Mouse (Mus musculus): ENCODE measurements around the gene Gm21970. TPM values are rescaled to one million over a fixed set of nuclear protein-coding genes. Genes with fewer than 3 reads are reported as not detected.

Gene Gm21970
- 0.45 TPM in 1 of 2 replicates, not detected in the other for polyA plus RNA-seq (2014; fragmentation: Nextera tagmentation; extraction: Ambion mirVana)

DNA sequence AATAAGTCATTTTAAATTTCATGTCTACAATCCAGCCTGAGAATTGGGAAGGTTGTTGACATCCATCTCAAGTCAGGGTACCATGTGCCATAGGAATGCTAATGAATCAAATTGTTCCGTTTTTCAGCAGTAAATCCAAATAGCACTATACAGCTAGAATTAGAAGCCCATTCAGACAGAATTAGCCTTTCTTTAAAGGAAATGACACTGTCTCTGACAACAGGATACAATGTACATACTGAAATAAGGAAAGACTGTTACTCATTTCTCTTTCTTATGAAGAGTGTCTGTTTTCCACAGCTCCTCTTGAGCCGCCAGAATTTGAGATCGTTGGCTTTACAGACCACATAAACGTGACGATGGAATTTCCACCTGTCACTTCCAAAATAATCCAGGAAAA is at the start of gene Gm21970:
TSS of gene Gm21970 (plus strand) at position 301 of the 400 bp plus-strand sequence.
- H3K4me1 ChIP-seq (replicated peaks; ENCODE audit: control insufficient read depth, insufficient read depth, low read length), result no peaks in the 10 kb centered on the region
- no peak for DNase-seq (ENCODE audit: low spot score)
- no peak within 1 kb of the TSS for H3K9ac ChIP-seq (ENCODE audit: low read length)
- ATAC-seq (replicated peaks; ENCODE audit: low FRiP score, low TSS enrichment, low read depth), result no peak
- WGBS, result 82% methylated on average over 5 of the region's 5 CpGs
- H3K4me2 ChIP-seq (ENCODE audit: low read length), result no peak within 1 kb of the TSS
- no peaks in the 10 kb centered on the region; the same call in 1 of the 2 replicates for H3K9me3 ChIP-seq (ENCODE audit: control insufficient read depth, low read length)
- H3K4me3 ChIP-seq (ENCODE audit: low read depth, low read length), result no peak within 1 kb of the TSS
- no peak within 1 kb of the TSS for H3K27ac ChIP-seq (ENCODE audit: low read depth)
- peaks cover 65% of the 10 kb centered on the region for H3K36me3 ChIP-seq (ENCODE audit: control insufficient read depth, insufficient read depth, low read length)
- no peaks in the 10 kb centered on the region for H3K27me3 ChIP-seq (replicated peaks; ENCODE audit: control insufficient read depth, insufficient read depth, low read length)

DNA sequence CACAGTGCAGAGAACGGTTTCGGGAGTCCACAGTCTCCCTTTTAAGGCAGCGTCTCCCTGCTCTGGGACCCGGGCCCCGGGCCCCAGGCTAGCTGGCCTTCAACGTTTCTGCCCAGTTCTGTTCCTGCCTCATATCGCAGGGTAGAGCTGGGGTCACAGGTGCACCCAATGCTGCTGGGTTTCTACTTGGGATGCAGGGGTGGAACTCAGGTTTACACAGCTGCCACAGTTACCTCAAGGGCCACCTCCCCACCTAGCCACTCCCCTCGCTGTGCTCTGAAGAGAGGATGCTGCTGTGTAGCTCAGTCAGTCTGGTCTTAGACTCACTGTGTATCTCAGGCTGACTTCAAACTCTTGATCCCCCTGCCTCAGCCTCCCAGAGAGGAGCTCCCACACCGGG is 45.0 kb upstream of the Gm21970 start:
- Histone ChIP-seq H3K4me2 (ENCODE audit: low read length) (no peak overlapping the region), H3K4me3 (ENCODE audit: low read depth, low read length) (no peak overlapping the region), H3K4me1 (replicated peaks; ENCODE audit: control insufficient read depth, insufficient read depth, low read length) (no peaks in the 10 kb centered on the region), H3K27ac (ENCODE audit: low read depth) (no peak overlapping the region), H3K36me3 (ENCODE audit: control insufficient read depth, insufficient read depth, low read length) (no peaks in the 10 kb centered on the region), H3K27me3 (replicated peaks; ENCODE audit: control insufficient read depth, insufficient read depth, low read length) (peaks cover 12% of the 10 kb centered on the region), H3K9ac (ENCODE audit: low read length) (no peak overlapping the region), H3K9me3 (ENCODE audit: control insufficient read depth, low read length) (no peaks in the 10 kb centered on the region)
- 70% methylated on average over 9 of the region's 9 CpGs for WGBS
- no peak for DNase-seq (ENCODE audit: low spot score)
- no peak for ATAC-seq (replicated peaks; ENCODE audit: low FRiP score, low TSS enrichment, low read depth)

DNA sequence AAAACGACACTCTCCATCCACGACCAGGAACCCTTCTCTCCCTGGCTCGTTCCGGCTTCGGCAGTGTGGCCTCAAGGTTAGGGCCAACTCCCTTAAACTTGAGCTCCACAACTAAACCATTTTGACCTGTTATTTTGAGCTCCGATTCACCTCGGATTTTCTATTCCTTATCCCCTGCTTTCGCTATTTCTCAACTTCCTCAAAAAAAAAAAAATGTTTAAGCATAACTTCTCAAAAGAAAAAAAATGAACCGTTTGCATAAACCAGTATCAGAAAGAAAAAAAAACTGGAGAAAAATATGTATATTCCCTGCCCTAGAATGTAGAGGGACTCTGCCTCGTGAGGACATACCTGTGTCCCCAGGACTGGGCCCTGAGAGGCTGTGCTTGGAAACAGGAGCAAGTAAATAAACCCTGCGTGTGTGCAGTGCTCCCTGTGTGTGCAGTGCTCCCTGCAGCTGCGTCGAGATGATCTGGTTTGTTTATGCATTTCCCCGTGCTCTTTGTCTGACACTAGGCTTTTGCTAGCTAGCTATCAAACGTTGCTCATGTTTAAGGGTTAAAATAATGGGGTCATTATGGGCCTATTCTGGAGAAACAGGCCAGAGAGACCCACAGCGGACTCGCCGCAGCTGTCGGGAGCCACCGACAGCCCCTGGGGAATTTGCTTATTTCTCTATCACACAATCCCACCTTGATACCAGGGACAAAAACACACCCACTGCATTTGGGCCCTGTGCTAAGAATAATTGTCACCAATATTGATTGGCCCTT is 43.8 kb upstream of the Gm21970 start:
- WGBS, result 60% methylated on average over 20 of the region's 20 CpGs
- Histone ChIP-seq H3K4me3 (ENCODE audit: low read depth, low read length) (no peak overlapping the region), H3K9me3 (ENCODE audit: control insufficient read depth, low read length) (no peaks in the 10 kb centered on the region), H3K27ac (ENCODE audit: low read depth) (no peak overlapping the region), H3K4me2 (ENCODE audit: low read length) (no peak overlapping the region), H3K9ac (ENCODE audit: low read length) (no peak overlapping the region), H3K27me3 (replicated peaks; ENCODE audit: control insufficient read depth, insufficient read depth, low read length) (peaks cover 13% of the 10 kb centered on the region), H3K4me1 (replicated peaks; ENCODE audit: control insufficient read depth, insufficient read depth, low read length) (no peaks in the 10 kb centered on the region), H3K36me3 (ENCODE audit: control insufficient read depth, insufficient read depth, low read length) (no peaks in the 10 kb centered on the region)
- DNase-seq (ENCODE audit: low spot score), result no peak
- ATAC-seq (replicated peaks; ENCODE audit: low FRiP score, low TSS enrichment, low read depth), result no peak

DNA sequence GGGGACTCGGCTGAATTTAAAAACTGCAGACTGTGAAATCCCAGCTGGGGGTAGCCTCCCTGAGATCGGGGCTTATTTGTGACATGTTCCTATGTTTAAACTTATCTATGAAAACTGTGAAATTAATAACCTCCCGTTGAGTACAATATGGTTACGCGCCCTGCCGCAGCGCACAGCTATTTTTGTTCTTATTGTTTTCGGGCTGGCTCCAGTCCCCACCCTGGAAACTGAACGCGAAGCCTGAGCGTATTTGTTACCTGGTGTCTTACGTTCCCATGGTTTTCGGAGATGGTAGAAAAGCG is 43.3 kb upstream of the Gm21970 start:
- H3K27me3 ChIP-seq (replicated peaks; ENCODE audit: control insufficient read depth, insufficient read depth, low read length), result peaks cover 16% of the 10 kb centered on the region
- H3K36me3 ChIP-seq (ENCODE audit: control insufficient read depth, insufficient read depth, low read length), result no peaks in the 10 kb centered on the region
- no peak overlapping the region for H3K27ac ChIP-seq (ENCODE audit: low read depth)
- H3K4me1 ChIP-seq (replicated peaks; ENCODE audit: control insufficient read depth, insufficient read depth, low read length), result no peaks in the 10 kb centered on the region
- no peak for DNase-seq (ENCODE audit: low spot score)
- H3K4me3 ChIP-seq (ENCODE audit: low read depth, low read length), result no peak overlapping the region
- H3K9ac ChIP-seq (ENCODE audit: low read length), result no peak overlapping the region
- H3K4me2 ChIP-seq (ENCODE audit: low read length), result no peak overlapping the region
- no peaks in the 10 kb centered on the region for H3K9me3 ChIP-seq (ENCODE audit: control insufficient read depth, low read length)
- no peak for ATAC-seq (replicated peaks; ENCODE audit: low FRiP score, low TSS enrichment, low read depth)
- WGBS, result 76% methylated on average over 14 of the region's 14 CpGs

DNA sequence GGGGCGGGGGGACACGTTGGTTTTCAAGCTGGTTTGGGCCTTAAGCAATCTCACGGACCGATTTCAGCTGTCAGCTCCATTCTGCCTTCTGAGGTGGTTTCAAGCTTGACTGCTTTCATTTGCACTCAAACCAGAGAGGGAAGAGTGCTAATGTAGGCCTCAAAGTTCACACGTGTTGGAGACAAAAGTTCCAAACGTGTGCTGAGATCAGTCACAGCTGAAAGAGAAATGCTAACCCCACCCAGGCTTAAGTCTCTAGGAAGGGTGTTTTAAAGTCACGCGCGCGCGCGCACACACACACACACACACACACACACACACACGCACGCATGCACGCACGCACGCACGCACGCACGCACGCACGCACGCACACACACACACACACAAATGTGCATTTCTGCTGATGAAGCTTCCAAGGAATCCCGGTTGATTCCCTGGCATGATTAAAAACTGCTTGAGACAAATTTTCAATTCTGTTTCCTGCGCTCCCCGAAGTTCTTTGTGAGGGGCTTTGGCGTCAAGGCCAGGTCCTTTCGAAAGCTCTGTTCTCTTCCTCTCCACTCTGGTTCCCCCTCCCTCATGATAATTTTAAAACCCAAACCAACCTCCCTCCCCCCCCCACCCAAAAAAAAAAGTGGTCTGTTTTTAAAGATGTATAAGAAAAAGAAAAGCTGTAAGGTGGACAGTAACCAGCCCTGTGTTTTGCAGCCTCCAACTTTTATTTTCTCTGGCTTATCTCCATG is 42.8 kb upstream of the Gm21970 start:
- 71% methylated on average over 28 of the region's 28 CpGs for WGBS
- Histone ChIP-seq H3K27ac (ENCODE audit: low read depth) (no peak overlapping the region), H3K9me3 (ENCODE audit: control insufficient read depth, low read length) (no peaks in the 10 kb centered on the region), H3K9ac (ENCODE audit: low read length) (no peak overlapping the region), H3K4me1 (replicated peaks; ENCODE audit: control insufficient read depth, insufficient read depth, low read length) (no peaks in the 10 kb centered on the region), H3K4me2 (ENCODE audit: low read length) (no peak overlapping the region), H3K36me3 (ENCODE audit: control insufficient read depth, insufficient read depth, low read length) (no peaks in the 10 kb centered on the region), H3K27me3 (replicated peaks; ENCODE audit: control insufficient read depth, insufficient read depth, low read length) (peaks cover 22% of the 10 kb centered on the region), H3K4me3 (ENCODE audit: low read depth, low read length) (no peak overlapping the region)
- no peak for DNase-seq (ENCODE audit: low spot score)
- no peak for ATAC-seq (replicated peaks; ENCODE audit: low FRiP score, low TSS enrichment, low read depth)

DNA sequence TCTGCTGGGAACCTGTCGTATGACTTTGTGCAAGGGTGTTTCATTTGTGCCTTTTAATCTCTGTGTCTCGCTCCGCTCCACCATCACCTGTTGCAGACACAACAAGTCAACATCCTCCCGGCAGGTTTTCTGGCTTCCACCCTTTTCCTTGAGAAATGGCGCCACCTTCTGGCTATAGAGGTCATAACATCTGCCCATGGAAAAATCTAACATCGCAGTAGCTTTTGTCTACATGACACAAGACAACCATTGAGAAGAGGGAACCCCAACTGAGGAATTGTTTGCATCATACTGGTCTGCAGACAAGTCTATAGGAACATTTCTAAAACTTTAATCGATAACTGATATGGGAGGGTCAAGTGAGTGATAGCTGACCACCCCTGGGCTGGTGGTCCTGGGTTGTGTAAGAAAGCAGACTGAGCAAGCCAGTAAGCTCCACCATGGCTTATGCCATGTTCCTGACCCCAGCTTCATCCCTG is 39.4 kb upstream of the Gm21970 start:
- Histone ChIP-seq H3K4me3 (ENCODE audit: low read depth, low read length) (no peak overlapping the region), H3K9me3 (ENCODE audit: control insufficient read depth, low read length) (no peaks in the 10 kb centered on the region), H3K9ac (ENCODE audit: low read length) (no peak overlapping the region), H3K27me3 (replicated peaks; ENCODE audit: control insufficient read depth, insufficient read depth, low read length) (peaks cover 31% of the 10 kb centered on the region), H3K36me3 (ENCODE audit: control insufficient read depth, insufficient read depth, low read length) (no peaks in the 10 kb centered on the region), H3K4me2 (ENCODE audit: low read length) (no peak overlapping the region), H3K27ac (ENCODE audit: low read depth) (no peak overlapping the region), H3K4me1 (replicated peaks; ENCODE audit: control insufficient read depth, insufficient read depth, low read length) (no peaks in the 10 kb centered on the region)
- DNase-seq (ENCODE audit: low spot score) (peak; percentile 90), ATAC-seq (replicated peaks; ENCODE audit: low FRiP score, low TSS enrichment, low read depth) (no peak)
- WGBS, result 3% methylated on average over 7 of the region's 7 CpGs

DNA sequence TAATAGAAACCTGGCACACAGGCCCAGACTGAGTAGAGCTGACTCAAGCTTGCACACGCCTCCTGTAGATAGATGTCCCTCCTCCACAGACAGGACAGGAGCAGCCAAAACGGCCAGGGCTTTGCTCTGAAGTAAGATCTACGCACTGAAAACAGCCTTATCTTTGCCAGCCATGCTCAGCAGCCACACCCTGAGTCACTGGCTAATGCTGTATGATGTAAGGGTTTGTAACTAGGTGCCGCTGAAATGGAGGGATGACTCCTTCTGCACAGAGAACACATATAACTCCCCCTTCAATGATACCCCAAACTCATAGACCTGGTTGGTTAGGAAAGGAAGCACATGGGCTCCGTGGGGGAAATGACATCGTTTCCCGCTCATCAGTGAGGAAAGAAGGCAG is 38.8 kb upstream of the Gm21970 start:
- Histone ChIP-seq H3K9me3 (ENCODE audit: control insufficient read depth, low read length) (no peaks in the 10 kb centered on the region), H3K9ac (ENCODE audit: low read length) (no peak overlapping the region), H3K4me2 (ENCODE audit: low read length) (no peak overlapping the region), H3K36me3 (ENCODE audit: control insufficient read depth, insufficient read depth, low read length) (no peaks in the 10 kb centered on the region), H3K4me3 (ENCODE audit: low read depth, low read length) (no peak overlapping the region), H3K4me1 (replicated peaks; ENCODE audit: control insufficient read depth, insufficient read depth, low read length) (no peaks in the 10 kb centered on the region), H3K27ac (ENCODE audit: low read depth) (no peak overlapping the region), H3K27me3 (replicated peaks; ENCODE audit: control insufficient read depth, insufficient read depth, low read length) (peaks cover 32% of the 10 kb centered on the region)
- ATAC-seq (replicated peaks; ENCODE audit: low FRiP score, low TSS enrichment, low read depth) (no peak), DNase-seq (ENCODE audit: low spot score) (no peak)
- WGBS, result 60% methylated on average over 7 of the region's 7 CpGs

DNA sequence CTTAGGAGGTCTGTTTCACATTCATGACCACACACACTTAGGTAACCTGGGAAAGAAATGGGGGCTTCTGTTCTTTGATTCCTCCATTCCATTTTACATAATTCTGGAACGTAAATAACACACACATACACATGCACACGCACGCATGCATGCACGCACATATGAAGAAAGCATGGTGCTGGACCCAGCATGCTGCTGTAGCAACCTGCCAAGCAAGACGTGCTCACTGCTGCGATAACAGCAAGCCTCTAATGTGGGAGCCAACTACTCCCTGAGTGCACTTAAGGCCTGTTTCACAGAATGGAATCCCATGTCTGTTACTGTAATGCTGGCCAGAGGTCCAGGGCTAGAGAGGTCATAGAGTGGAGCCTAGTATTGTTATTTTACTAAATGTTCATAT is 38.3 kb upstream of the Gm21970 start:
- no peaks in the 10 kb centered on the region for H3K9me3 ChIP-seq (ENCODE audit: control insufficient read depth, low read length)
- no peaks in the 10 kb centered on the region for H3K4me1 ChIP-seq (replicated peaks; ENCODE audit: control insufficient read depth, insufficient read depth, low read length)
- no peak overlapping the region for H3K4me2 ChIP-seq (ENCODE audit: low read length)
- H3K9ac ChIP-seq (ENCODE audit: low read length), result no peak overlapping the region
- peaks cover 32% of the 10 kb centered on the region for H3K27me3 ChIP-seq (replicated peaks; ENCODE audit: control insufficient read depth, insufficient read depth, low read length)
- 84% methylated on average over 6 of the region's 6 CpGs for WGBS
- H3K4me3 ChIP-seq (ENCODE audit: low read depth, low read length), result no peak overlapping the region
- DNase-seq (ENCODE audit: low spot score), result no peak
- no peak overlapping the region for H3K27ac ChIP-seq (ENCODE audit: low read depth)
- H3K36me3 ChIP-seq (ENCODE audit: control insufficient read depth, insufficient read depth, low read length), result no peaks in the 10 kb centered on the region
- no peak for ATAC-seq (replicated peaks; ENCODE audit: low FRiP score, low TSS enrichment, low read depth)
